Mouse (Mus musculus) liver, embryonic 16.5 days (tissue): ENCODE results near the gene Bdh1. TPM values are rescaled to one million over a fixed set of nuclear protein-coding genes. Genes with fewer than 3 reads are reported as not detected.

Source experiments
- ATAC-seq: fragments of 200-750 bp; cut with Nextera tagmentation; 2 replicates; pipeline ENCODE4 v1.8.0; 2017; ENCODE audit warnings: low read depth, mild to moderate bottlenecking, moderate number of reproducible peaks, moderate library complexity
- H3K27ac ChIP-seq: fragments of 300-500 bp; sonication (generic); 2 replicates; pipeline ENCODE4 v1.5.1; 2014; ENCODE audit warnings: mild to moderate bottlenecking, low read length
- H3K27me3 ChIP-seq: fragments of 300-500 bp; sonication (generic); 2 replicates; pipeline ENCODE4 v1.6.1; 2014; ENCODE audit warnings: low read depth, low read length, mixed read lengths; ENCODE audit not compliant: control insufficient read depth, insufficient read depth
- H3K36me3 ChIP-seq: fragments of 300-500 bp; sonication (generic); 2 replicates; pipeline ENCODE4 v1.6.1; 2014; ENCODE audit warnings: mild to moderate bottlenecking; ENCODE audit not compliant: control insufficient read depth, insufficient read depth
- H3K4me1 ChIP-seq: fragments of 300-500 bp; sonication (generic); 2 replicates; pipeline ENCODE4 v1.6.1; 2014; ENCODE audit warnings: low read depth, low read length, mixed read lengths; ENCODE audit not compliant: control insufficient read depth
- H3K4me2 ChIP-seq: fragments of 300-500 bp; sonication (generic); 2 replicates; pipeline ENCODE4 v1.6.1; 2014; ENCODE audit warnings: low read depth, low read length, mixed read lengths
- H3K4me3 ChIP-seq: fragments of 300-500 bp; sonication (generic); 2 replicates; pipeline ENCODE4 v1.5.1; 2014; ENCODE audit warnings: low read depth, mild to moderate bottlenecking, low read length
- H3K9ac ChIP-seq: fragments of 300-500 bp; sonication (generic); 2 replicates; pipeline ENCODE4 v1.6.1; 2014; ENCODE audit warnings: low read depth, low read length
- H3K9me3 ChIP-seq: fragments of 300-500 bp; sonication (generic); replicated peaks from 2 replicates; pipeline ENCODE4 v1.6.1; 2016; ENCODE audit warnings: low read length; ENCODE audit not compliant: control insufficient read depth
- WGBS: fragments of 180-500 bp; shearing (Covaris S2); extraction: QIAGEN DNeasy Blood & Tissue Kit; methylation state at CpG from one replicate; pipeline ENCODE4 v1.1.7; 2014; ENCODE audit not compliant: insufficient replicate concordance; 5-methylcytosine and 5-hydroxymethylcytosine counted together
- polyA plus RNA-seq: library from polyadenylated mRNA; unstranded; fragments of >200 nt; fragmentation: Nextera tagmentation; extraction: Ambion mirVana; gene quantifications from 2 replicates; pipeline ENCODE4 v1.2.1, GENCODE M21; 2015

The Bdh1 gene
- polyA plus RNA-seq, 1 experiment from 2014 or later: 98.4 TPM

- no peaks in the 10 kb centered on the region; the same call in 1 of the 2 replicates for H3K27me3 ChIP-seq
- no peak overlapping the region for H3K9ac ChIP-seq
- H3K36me3 ChIP-seq: no peaks in the 10 kb centered on the region
- no peak overlapping the region for H3K27ac ChIP-seq
- H3K4me1 ChIP-seq: no peaks in the 10 kb centered on the region; the same call in 1 of the 2 replicates
- WGBS: 41% methylated on average over 3 of the region's 3 CpGs
- no peak overlapping the region for H3K4me3 ChIP-seq
- H3K9me3 ChIP-seq: no peaks in the 10 kb centered on the region
- no peak for ATAC-seq
- H3K4me2 ChIP-seq: no peak overlapping the region
Observed at GRCm38 (mm10) chr16:31489096-31489495, 67.0 kb downstream of the Bdh1 start.

GRCm38 (mm10) chr16:31490967-31491366, 68.9 kb downstream of the Bdh1 start:
- H3K4me2 ChIP-seq: no peak overlapping the region
- H3K36me3 ChIP-seq: no peaks in the 10 kb centered on the region
- no peak overlapping the region for H3K9ac ChIP-seq
- no peaks in the 10 kb centered on the region; the same call in 1 of the 2 replicates for H3K27me3 ChIP-seq
- H3K4me3 ChIP-seq: no peak overlapping the region
- WGBS: 69% methylated on average over 7 of the region's 7 CpGs
- no peaks in the 10 kb centered on the region; the same call in 1 of the 2 replicates for H3K4me1 ChIP-seq
- no peak for ATAC-seq
- no peak overlapping the region for H3K27ac ChIP-seq
- H3K9me3 ChIP-seq: no peaks in the 10 kb centered on the region

GRCm38 (mm10) chr16:31492921-31493549, 71.0 kb downstream of the Bdh1 start:
- Histone ChIP-seq H3K27me3 (no peaks in the 10 kb centered on the region; the same call in 1 of the 2 replicates), H3K4me2 (no peak overlapping the region), H3K9ac (no peak overlapping the region), H3K27ac (no peak overlapping the region), H3K9me3 (no peaks in the 10 kb centered on the region), H3K4me1 (no peaks in the 10 kb centered on the region; the same call in 1 of the 2 replicates), H3K36me3 (no peaks in the 10 kb centered on the region), H3K4me3 (no peak overlapping the region)
- 39% methylated on average over 12 of the region's 12 CpGs for WGBS
- ATAC-seq: no peak

GRCm38 (mm10) chr16:31493550-31493965, 71.5 kb downstream of the Bdh1 start:
- no peak for ATAC-seq
- Histone ChIP-seq H3K36me3 (no peaks in the 10 kb centered on the region), H3K4me2 (no peak overlapping the region), H3K4me3 (no peak overlapping the region), H3K27me3 (no peaks in the 10 kb centered on the region; the same call in 1 of the 2 replicates), H3K9me3 (no peaks in the 10 kb centered on the region), H3K9ac (no peak overlapping the region), H3K4me1 (no peaks in the 10 kb centered on the region; the same call in 1 of the 2 replicates), H3K27ac (no peak overlapping the region)
- 32% methylated on average over 6 of the region's 6 CpGs for WGBS

- Histone ChIP-seq H3K4me1 (no peaks in the 10 kb centered on the region; the same call in 1 of the 2 replicates), H3K27me3 (no peaks in the 10 kb centered on the region; the same call in 1 of the 2 replicates), H3K9me3 (no peaks in the 10 kb centered on the region), H3K27ac (no peak overlapping the region), H3K9ac (no peak overlapping the region), H3K4me3 (no peak overlapping the region), H3K4me2 (no peak overlapping the region), H3K36me3 (no peaks in the 10 kb centered on the region)
- ATAC-seq: no peak
- 65% methylated on average over 6 of the region's 6 CpGs for WGBS
Observed at GRCm38 (mm10) chr16:31493991-31494390, 71.9 kb downstream of the Bdh1 start.

GRCm38 (mm10) chr16:31495356-31495755, 73.3 kb downstream of the Bdh1 start:
- H3K4me1 ChIP-seq: no peaks in the 10 kb centered on the region; the same call in 1 of the 2 replicates
- H3K27me3 ChIP-seq: no peaks in the 10 kb centered on the region; the same call in 1 of the 2 replicates
- no peak overlapping the region for H3K4me2 ChIP-seq
- no peak for ATAC-seq
- no peaks in the 10 kb centered on the region for H3K36me3 ChIP-seq
- H3K9ac ChIP-seq: no peak overlapping the region
- no peaks in the 10 kb centered on the region for H3K9me3 ChIP-seq
- no peak overlapping the region for H3K27ac ChIP-seq
- no peak overlapping the region for H3K4me3 ChIP-seq
- 54% methylated on average over 7 of the region's 7 CpGs for WGBS

- ATAC-seq: no peak
- Histone ChIP-seq H3K4me3 (no peak overlapping the region), H3K4me1 (no peaks in the 10 kb centered on the region; the same call in 1 of the 2 replicates), H3K27me3 (no peaks in the 10 kb centered on the region; the same call in 1 of the 2 replicates), H3K9ac (no peak overlapping the region), H3K4me2 (no peak overlapping the region), H3K27ac (no peak overlapping the region), H3K9me3 (no peaks in the 10 kb centered on the region), H3K36me3 (no peaks in the 10 kb centered on the region)
- WGBS: 62% methylated on average over 9 of the region's 9 CpGs
Observed at GRCm38 (mm10) chr16:31495769-31496168, 73.7 kb downstream of the Bdh1 start.

GRCm38 (mm10) chr16:31498336-31498735, 76.3 kb downstream of the Bdh1 start:
- 56% methylated on average over 4 of the region's 4 CpGs for WGBS
- Histone ChIP-seq H3K27ac (no peak overlapping the region), H3K36me3 (no peaks in the 10 kb centered on the region), H3K4me3 (no peak overlapping the region), H3K4me1 (no peaks in the 10 kb centered on the region; the same call in 1 of the 2 replicates), H3K4me2 (no peak overlapping the region), H3K9me3 (no peaks in the 10 kb centered on the region), H3K9ac (no peak overlapping the region), H3K27me3 (no peaks in the 10 kb centered on the region; the same call in 1 of the 2 replicates)
- ATAC-seq: no peak

GRCm38 (mm10) chr16:31499021-31499420, 76.9 kb downstream of the Bdh1 start:
- H3K9ac ChIP-seq: no peak overlapping the region
- no peak overlapping the region for H3K4me2 ChIP-seq
- H3K4me1 ChIP-seq: no peaks in the 10 kb centered on the region
- H3K27me3 ChIP-seq: no peaks in the 10 kb centered on the region; the same call in 1 of the 2 replicates
- no peak overlapping the region for H3K27ac ChIP-seq
- ATAC-seq: no peak
- no peaks in the 10 kb centered on the region for H3K36me3 ChIP-seq
- H3K4me3 ChIP-seq: no peak overlapping the region
- WGBS: 74% methylated on average over 6 of the region's 6 CpGs
- H3K9me3 ChIP-seq: no peaks in the 10 kb centered on the region
